In the genomic region with DNA sequence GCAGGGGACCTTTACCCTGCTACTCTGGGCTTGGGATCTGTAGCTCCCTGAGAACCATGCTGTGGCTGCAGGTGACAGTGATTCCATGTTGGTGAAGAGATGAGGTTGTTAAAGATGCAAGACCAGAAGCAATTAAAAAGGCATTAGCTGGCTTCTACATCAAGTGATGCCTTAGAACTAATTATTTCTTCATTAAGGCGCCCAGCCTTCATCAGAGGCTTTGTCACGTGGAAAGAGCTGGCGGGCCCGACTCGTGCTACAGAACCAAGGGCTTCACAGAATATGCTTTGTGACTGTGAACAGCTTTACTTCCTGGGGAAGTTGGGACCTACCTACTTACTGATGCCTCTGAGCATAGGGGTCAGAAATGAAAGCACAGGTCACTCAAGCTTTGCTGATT, we compare ENCODE assay signal across 21 mouse cellular contexts.
A peak's percentile ranks its signal among the peaks of the same experiment; 100 is the strongest.
DNase-seq lines count a peak whose midpoint lies in the region; ATAC-seq and TF ChIP-seq lines count a peak whose summit lies in the region.
"Had no signal": no experiment of that assay in that cellular context is flagged by ENCODE, and none has a peak within 500 bp of the region (broad histone marks: within the 10 kb centered on the region; RNA-seq: fewer than 3 reads in every experiment).

No protein-coding gene starts in this region.

- no peaks in the 10 kb centered on the region for H3K27me3 ChIP-seq in hindbrain, postnatal 0 days (ENCODE audit: insufficient read depth, low read length)
- H3K27me3 ChIP-seq in hindbrain, embryonic 10.5 days (ENCODE audit: insufficient read depth, poor library complexity, severe bottlenecking) = no peaks in the 10 kb centered on the region
- H3K27me3 ChIP-seq in midbrain, postnatal 0 days (ENCODE audit: insufficient read depth, low read length) = peaks cover 6% of the 10 kb centered on the region; the same call in 1 of the 2 replicates
- peaks cover 21% of the 10 kb centered on the region; the same call in 1 of the 2 replicates for H3K27me3 ChIP-seq in midbrain, embryonic 10.5 days (ENCODE audit: low read depth, poor library complexity, severe bottlenecking)
- H3K27me3 ChIP-seq: Patski had no signal

- no peak overlapping the region for H3K4me3 ChIP-seq in hindbrain, postnatal 0 days (ENCODE audit: low read length)
- no peak overlapping the region for H3K4me3 ChIP-seq in hindbrain, embryonic 10.5 days
- no peak overlapping the region for H3K4me3 ChIP-seq in midbrain, postnatal 0 days (ENCODE audit: low read depth, low read length)
- no peak overlapping the region for H3K4me3 ChIP-seq in midbrain, embryonic 10.5 days

- H3K4me2 ChIP-seq in hindbrain, postnatal 0 days (ENCODE audit: low read depth, low read length) = no peak overlapping the region
- no peak overlapping the region for H3K4me2 ChIP-seq in midbrain, postnatal 0 days (ENCODE audit: low read depth, low read length, poor library complexity, severe bottlenecking)

- no peak overlapping the region for H3K27ac ChIP-seq in hindbrain, postnatal 0 days
- no peak overlapping the region for H3K27ac ChIP-seq in hindbrain, embryonic 10.5 days
- no peak overlapping the region for H3K27ac ChIP-seq in midbrain, postnatal 0 days (ENCODE audit: low read depth, low read length)
- H3K27ac ChIP-seq in midbrain, embryonic 10.5 days (replicated peaks) = no peak overlapping the region

- peak; percentile 42 for DNase-seq in hindbrain, postnatal 0 days (ENCODE audit: low spot score)
- DNase-seq in hindbrain, embryonic 10.5 days (ENCODE audit: low spot score) = no peak
- DNase-seq in midbrain, postnatal 0 days (ENCODE audit: low spot score) = peak; percentile 69
- DNase-seq in midbrain, embryonic 10.5 days (ENCODE audit: low spot score) = no peak
- DNase-seq in brain, embryonic 14.5 days (ENCODE audit: low read depth) = peak; percentile 52
- DNase-seq in lung, postnatal 10 days = no peak
- DNase-seq: adrenal gland, adult 2 months; adrenal gland, adult 8-10 months; adrenal gland, postnatal 10 days; adrenal gland, postnatal 14 days; adrenal gland, postnatal 25 days; adrenal gland, postnatal 36 days; B cell, adult 2 months; cerebellum, adult 11 months; cerebellum, adult 11-12 months; cerebellum, adult 18-20 months; cerebellum, adult 2 months had no signal

- H3K4me1 ChIP-seq in hindbrain, postnatal 0 days (ENCODE audit: insufficient read depth, low read length) = no peaks in the 10 kb centered on the region
- peaks cover 5% of the 10 kb centered on the region; the same call in 1 of the 2 replicates for H3K4me1 ChIP-seq in hindbrain, embryonic 10.5 days (replicated peaks)
- peaks cover 5% of the 10 kb centered on the region; the same call in 1 of the 2 replicates for H3K4me1 ChIP-seq in midbrain, postnatal 0 days (ENCODE audit: insufficient read depth, low read length)
- H3K4me1 ChIP-seq in midbrain, embryonic 10.5 days = peaks cover 16% of the 10 kb centered on the region

- WGBS in hindbrain, postnatal 0 days = 65% methylated on average over 5 of the region's 5 CpGs
- WGBS in hindbrain, embryonic 10.5 days = 85% methylated on average over 5 of the region's 5 CpGs
- WGBS in midbrain, postnatal 0 days = 47% methylated on average over 5 of the region's 5 CpGs
- WGBS in midbrain, embryonic 10.5 days = 75% methylated on average over 5 of the region's 5 CpGs

- ATAC-seq in hindbrain, postnatal 0 days = no peak
- ATAC-seq in midbrain, postnatal 0 days (ENCODE audit: low FRiP score) = no peak
- ATAC-seq: activated CD4-positive, CD25-positive, alpha-beta regulatory T cell, adult 4 months; CD4-positive, CD25-positive, alpha-beta regulatory T cell, adult 4 months; Patski had no signal

- H3K9ac ChIP-seq in hindbrain, postnatal 0 days (replicated peaks; ENCODE audit: low read length) = no peak overlapping the region
- no peak overlapping the region for H3K9ac ChIP-seq in midbrain, postnatal 0 days (replicated peaks; ENCODE audit: low read length, poor library complexity, severe bottlenecking)

- H3K36me3 ChIP-seq in hindbrain, postnatal 0 days (ENCODE audit: insufficient read depth, low read length) = no peaks in the 10 kb centered on the region
- H3K36me3 ChIP-seq in hindbrain, embryonic 10.5 days = no peaks in the 10 kb centered on the region
- no peaks in the 10 kb centered on the region for H3K36me3 ChIP-seq in midbrain, postnatal 0 days (ENCODE audit: insufficient read depth, low read length)
- no peaks in the 10 kb centered on the region for H3K36me3 ChIP-seq in midbrain, embryonic 10.5 days
- H3K36me3 ChIP-seq: G1E had no signal

- no peak for TF ChIP-seq POLR2A in brain, embryonic 14.5 days (IDR thresholded peaks at IDR 0.05; ENCODE audit: borderline replicate concordance, extremely low read depth, insufficient read depth, insufficient read length, poor library complexity, severe bottlenecking)

- no peak for TF ChIP-seq CTCF in hindbrain, postnatal 0 days (IDR thresholded peaks at IDR 0.05; ENCODE audit: low read depth)
- no peak for TF ChIP-seq CTCF in midbrain, postnatal 0 days (IDR thresholded peaks at IDR 0.05)
- TF ChIP-seq CTCF in brain, embryonic 14.5 days (IDR thresholded peaks at IDR 0.05; ENCODE audit: borderline replicate concordance, extremely low read depth, insufficient read depth, insufficient read length) = no peak

- no peaks in the 10 kb centered on the region for H3K9me3 ChIP-seq in hindbrain, postnatal 0 days (ENCODE audit: low read length)
- H3K9me3 ChIP-seq in hindbrain, embryonic 10.5 days = no peaks in the 10 kb centered on the region
- H3K9me3 ChIP-seq in midbrain, postnatal 0 days (ENCODE audit: low read length) = no peaks in the 10 kb centered on the region
- no peaks in the 10 kb centered on the region for H3K9me3 ChIP-seq in midbrain, embryonic 10.5 days (replicated peaks)

Comparison
In these comparisons a context has a peak if more than half of its experiments do, and no peak if none do; other contexts are left out.
1. DNase-seq: peak in hindbrain, postnatal 0 days (single experiment), midbrain, postnatal 0 days (single experiment) and brain, embryonic 14.5 days (single experiment); none in hindbrain, embryonic 10.5 days (single experiment), midbrain, embryonic 10.5 days (single experiment) and lung, postnatal 10 days (single experiment).